Mouse (Mus musculus): ENCODE results near the gene Ripor3. TPM values are rescaled to one million over a fixed set of nuclear protein-coding genes. Genes with fewer than 3 reads are reported as not detected.

Gene Ripor3
- polyA plus RNA-seq, 1 experiment from 2014 or later = 0.71 TPM

GRCm38 (mm10) chr2:167999145-167999743 lies 11.2 kb downstream of the Ripor3 start:
- DNase-seq (ENCODE audit: low spot score) = no peak
- WGBS = 72% methylated on average over 3 of the region's 3 CpGs
- Histone ChIP-seq H3K36me3 (no peaks in the 10 kb centered on the region), H3K27me3 (ENCODE audit: insufficient read depth, poor library complexity, severe bottlenecking) (0 out of 2 replicates have a peak, but pooled peaks cover 9% of the 10 kb centered on the region), H3K27ac (no peak overlapping the region), H3K4me3 (no peak overlapping the region), H3K4me1 (replicated peaks) (peaks cover 23% of the 10 kb centered on the region), H3K9me3 (peaks cover 8% of the 10 kb centered on the region; the same call in 1 of the 2 replicates)

- Histone ChIP-seq H3K4me3 (no peak overlapping the region), H3K4me1 (replicated peaks) (peaks cover 9% of the 10 kb centered on the region), H3K36me3 (no peaks in the 10 kb centered on the region), H3K27ac (no peak overlapping the region), H3K27me3 (ENCODE audit: insufficient read depth, poor library complexity, severe bottlenecking) (0 out of 2 replicates have a peak, but pooled peaks cover 9% of the 10 kb centered on the region), H3K9me3 (peaks cover 8% of the 10 kb centered on the region; the same call in 1 of the 2 replicates)
- no peak for DNase-seq (ENCODE audit: low spot score)
- 70% methylated on average over 3 of the region's 3 CpGs for WGBS
Measured at GRCm38 (mm10) chr2:167997562-167997961, 12.9 kb downstream of the Ripor3 start.

- Histone ChIP-seq H3K36me3 (no peaks in the 10 kb centered on the region), H3K27me3 (ENCODE audit: insufficient read depth, poor library complexity, severe bottlenecking) (peaks cover 9% of the 10 kb centered on the region; the same call in 1 of the 2 replicates), H3K27ac (no peak overlapping the region), H3K9me3 (peaks cover 8% of the 10 kb centered on the region; the same call in 1 of the 2 replicates), H3K4me1 (replicated peaks) (peaks cover 9% of the 10 kb centered on the region; the same call in 1 of the 2 replicates), H3K4me3 (no peak overlapping the region)
- DNase-seq (ENCODE audit: low spot score) = no peak
- 60% methylated on average over 8 of the region's 8 CpGs for WGBS
Measured at GRCm38 (mm10) chr2:167996672-167997215, 13.7 kb downstream of the Ripor3 start.

- WGBS = 64% methylated on average over 19 of the region's 19 CpGs
- H3K4me3 ChIP-seq = no peak overlapping the region
- H3K9me3 ChIP-seq = peaks cover 8% of the 10 kb centered on the region; the same call in 1 of the 2 replicates
- no peak for DNase-seq (ENCODE audit: low spot score)
- H3K36me3 ChIP-seq = no peaks in the 10 kb centered on the region
- H3K27me3 ChIP-seq (ENCODE audit: insufficient read depth, poor library complexity, severe bottlenecking) = peaks cover 9% of the 10 kb centered on the region; the same call in 1 of the 2 replicates
- H3K4me1 ChIP-seq (replicated peaks) = peaks cover 9% of the 10 kb centered on the region; the same call in 1 of the 2 replicates
- H3K27ac ChIP-seq = no peak overlapping the region
Measured at GRCm38 (mm10) chr2:167995870-167996635, 14.4 kb downstream of the Ripor3 start.

- WGBS = 66% methylated on average over 13 of the region's 13 CpGs
- H3K4me1 ChIP-seq (replicated peaks) = peaks cover 9% of the 10 kb centered on the region; the same call in 1 of the 2 replicates
- no peak overlapping the region for H3K27ac ChIP-seq
- H3K9me3 ChIP-seq = no peaks in the 10 kb centered on the region
- DNase-seq (ENCODE audit: low spot score) = no peak
- H3K27me3 ChIP-seq (ENCODE audit: insufficient read depth, poor library complexity, severe bottlenecking) = peaks cover 17% of the 10 kb centered on the region
- no peaks in the 10 kb centered on the region for H3K36me3 ChIP-seq
- no peak overlapping the region for H3K4me3 ChIP-seq
Measured at GRCm38 (mm10) chr2:167993260-167993659, 17.2 kb downstream of the Ripor3 start.

- DNase-seq (ENCODE audit: low spot score) = no peak
- Histone ChIP-seq H3K27me3 (ENCODE audit: insufficient read depth, poor library complexity, severe bottlenecking) (peaks cover 11% of the 10 kb centered on the region), H3K4me3 (no peak overlapping the region), H3K27ac (peak overlapping the region; percentile 1; the same call in 1 of the 2 replicates), H3K36me3 (no peaks in the 10 kb centered on the region), H3K9me3 (no peaks in the 10 kb centered on the region), H3K4me1 (replicated peaks) (peaks cover 25% of the 10 kb centered on the region)
- WGBS = 76% methylated on average over 14 of the region's 14 CpGs
Measured at GRCm38 (mm10) chr2:167989310-167989709, 21.1 kb downstream of the Ripor3 start.

- WGBS = 69% methylated on average over 12 of the region's 12 CpGs
- no peaks in the 10 kb centered on the region for H3K9me3 ChIP-seq
- peaks cover 32% of the 10 kb centered on the region for H3K4me1 ChIP-seq (replicated peaks)
- no peak overlapping the region for H3K27ac ChIP-seq
- H3K36me3 ChIP-seq = no peaks in the 10 kb centered on the region
- no peak for DNase-seq (ENCODE audit: low spot score)
- peaks cover 11% of the 10 kb centered on the region for H3K27me3 ChIP-seq (ENCODE audit: insufficient read depth, poor library complexity, severe bottlenecking)
- no peak overlapping the region for H3K4me3 ChIP-seq
Measured at GRCm38 (mm10) chr2:167987640-167988039, 22.8 kb downstream of the Ripor3 start.

- peak; percentile 24 for DNase-seq (ENCODE audit: low spot score)
- Histone ChIP-seq H3K4me1 (replicated peaks) (peaks cover 29% of the 10 kb centered on the region), H3K36me3 (no peaks in the 10 kb centered on the region), H3K9me3 (no peaks in the 10 kb centered on the region), H3K4me3 (no peak overlapping the region), H3K27me3 (ENCODE audit: insufficient read depth, poor library complexity, severe bottlenecking) (peaks cover 11% of the 10 kb centered on the region), H3K27ac (0 out of 2 replicates have a peak overlapping the region, but pooled peaks have one; percentile 29)
- 29% methylated on average over 7 of the region's 7 CpGs for WGBS
Measured at GRCm38 (mm10) chr2:167986762-167987161, 23.7 kb downstream of the Ripor3 start.

- peaks cover 11% of the 10 kb centered on the region for H3K27me3 ChIP-seq (ENCODE audit: insufficient read depth, poor library complexity, severe bottlenecking)
- no peak for DNase-seq (ENCODE audit: low spot score)
- peaks cover 33% of the 10 kb centered on the region for H3K4me1 ChIP-seq (replicated peaks)
- no peak overlapping the region for H3K27ac ChIP-seq
- H3K9me3 ChIP-seq = no peaks in the 10 kb centered on the region
- H3K36me3 ChIP-seq = no peaks in the 10 kb centered on the region
- WGBS = 56% methylated on average over 3 of the region's 3 CpGs
- no peak overlapping the region for H3K4me3 ChIP-seq
Measured at GRCm38 (mm10) chr2:167984946-167985345, 25.5 kb downstream of the Ripor3 start.

GRCm38 (mm10) chr2:167984371-167984770 lies 26.0 kb downstream of the Ripor3 start:
- 85% methylated on average over 5 of the region's 5 CpGs for WGBS
- no peak for DNase-seq (ENCODE audit: low spot score)
- Histone ChIP-seq H3K4me3 (no peak overlapping the region), H3K27ac (0 out of 2 replicates have a peak overlapping the region, but pooled peaks have one; percentile 5), H3K9me3 (no peaks in the 10 kb centered on the region), H3K4me1 (replicated peaks) (peaks cover 33% of the 10 kb centered on the region), H3K36me3 (peaks cover 5% of the 10 kb centered on the region; the same call in 1 of the 2 replicates), H3K27me3 (ENCODE audit: insufficient read depth, poor library complexity, severe bottlenecking) (peaks cover 6% of the 10 kb centered on the region)

- H3K27me3 ChIP-seq (ENCODE audit: insufficient read depth, poor library complexity, severe bottlenecking) = peaks cover 3% of the 10 kb centered on the region; the same call in 1 of the 2 replicates
- peaks cover 22% of the 10 kb centered on the region for H3K36me3 ChIP-seq
- peaks cover 31% of the 10 kb centered on the region for H3K4me1 ChIP-seq (replicated peaks)
- WGBS = 52% methylated on average over 9 of the region's 9 CpGs
- H3K9me3 ChIP-seq = no peaks in the 10 kb centered on the region
- no peak for DNase-seq (ENCODE audit: low spot score)
- no peak overlapping the region for H3K27ac ChIP-seq
- H3K4me3 ChIP-seq = no peak overlapping the region
Measured at GRCm38 (mm10) chr2:167982646-167983045, 27.8 kb downstream of the Ripor3 start.

- peaks cover 20% of the 10 kb centered on the region; the same call in 1 of the 2 replicates for H3K4me1 ChIP-seq (replicated peaks)
- no peak overlapping the region for H3K4me3 ChIP-seq
- WGBS = 89% methylated on average over 10 of the region's 10 CpGs
- H3K36me3 ChIP-seq = peaks cover 45% of the 10 kb centered on the region
- H3K27ac ChIP-seq = no peak overlapping the region
- no peak for DNase-seq (ENCODE audit: low spot score)
- no peaks in the 10 kb centered on the region for H3K9me3 ChIP-seq
- H3K27me3 ChIP-seq (ENCODE audit: insufficient read depth, poor library complexity, severe bottlenecking) = no peaks in the 10 kb centered on the region
Measured at GRCm38 (mm10) chr2:167980391-167980790, 30.0 kb downstream of the Ripor3 start.

All from hindbrain, embryonic 10.5 days (tissue).